In genomic region chr3:103129367-103130159, GRCm38 (mm10) we compare ENCODE assay signal across 10 mouse cellular contexts. TPM values are rescaled to one million over a fixed set of nuclear protein-coding genes. Genes with fewer than 3 reads are reported as not detected.
DNase-seq lines count a peak whose midpoint lies in the region; ATAC-seq lines count a peak whose summit lies in the region.
"Had no signal": no experiment of that assay in that cellular context is flagged by ENCODE, and none has a peak within 500 bp of the region (broad histone marks: within the 10 kb centered on the region; RNA-seq: fewer than 3 reads in every experiment).

No protein-coding gene starts in this region.

- H3K36me3 ChIP-seq in kidney, embryonic 16.5 days (ENCODE audit: insufficient read depth, low read length): no peaks in the 10 kb centered on the region

- peak overlapping the region; percentile 47; the same call in 1 of the 2 replicates for H3K27ac ChIP-seq in kidney, embryonic 16.5 days (ENCODE audit: low read length)

- H3K4me1 ChIP-seq in kidney, embryonic 16.5 days (ENCODE audit: insufficient read depth, low read length): peaks cover 22% of the 10 kb centered on the region; the same call in 1 of the 2 replicates

- ATAC-seq in kidney, embryonic 16.5 days (ENCODE audit: low FRiP score, low TSS enrichment): peak; percentile 68
- ATAC-seq in granulocyte monocyte progenitor cell, adult 5-6 weeks (replicated peaks; ENCODE audit: poor library complexity, severe bottlenecking): peak; percentile 36
- ATAC-seq in megakaryocyte progenitor cell, adult 5-6 weeks (replicated peaks; ENCODE audit: poor library complexity): peak; percentile 90

- H3K27me3 ChIP-seq in kidney, embryonic 16.5 days (ENCODE audit: insufficient read depth, low read length): no peaks in the 10 kb centered on the region

- no peak overlapping the region for H3K9ac ChIP-seq in kidney, embryonic 16.5 days (replicated peaks; ENCODE audit: low read length)
- H3K9ac ChIP-seq: forebrain, postnatal 0 days had no signal

- H3K9me3 ChIP-seq in kidney, embryonic 16.5 days (ENCODE audit: low read length): no peaks in the 10 kb centered on the region

- no peak overlapping the region for H3K4me2 ChIP-seq in kidney, embryonic 16.5 days (replicated peaks; ENCODE audit: low read depth, low read length)

- DNase-seq in kidney, postnatal 4 days: no peak
- DNase-seq in c-Kit-negative CD71-positive TER-119-positive erythroid progenitor cells, embryonic 14.5 days (ENCODE audit: low read depth, low spot score): peak; percentile 95
- DNase-seq in cerebellum, adult 18-20 months: no peak
- no peak for DNase-seq in cerebellum, postnatal 25 days
- no peak for DNase-seq in ovary, adult 18-20 months (ENCODE audit: low spot score)

- WGBS in kidney, embryonic 16.5 days: 71% methylated on average over 8 of the region's 8 CpGs

- H3K4me3 ChIP-seq in kidney, embryonic 16.5 days (ENCODE audit: low read length): no peak overlapping the region

RNA-seq across cellular contexts. Expression of gene Dennd2c, which starts 27.2 kb away (rescaled TPM):
- 3.7 and 4.0 TPM in 2 replicates for polyA plus RNA-seq in kidney, embryonic 16.5 days (2015; fragmentation: Nextera tagmentation; extraction: Ambion mirVana)
- total RNA-seq in granulocyte monocyte progenitor cell, adult 5-6 weeks (2014; fragmentation: Nextera tagmentation): 0.94 and 4.1 TPM in 2 replicates
- 0.82 and 1.5 TPM in 2 replicates for total RNA-seq in granulocyte monocyte progenitor cell, adult 5-6 weeks (2017)
- 1.1 and 1.4 TPM in 2 replicates for total RNA-seq in megakaryocyte progenitor cell, adult 5-6 weeks (2015)
- total RNA-seq in megakaryocyte progenitor cell, adult 5-6 weeks (2017): 0.54 and 1.1 TPM in 2 replicates

RNA-seq across cellular contexts. Expression of gene Bcas2, which starts 41.9 kb away (rescaled TPM):
- polyA plus RNA-seq in kidney, embryonic 16.5 days (2015; fragmentation: Nextera tagmentation; extraction: Ambion mirVana): 171 and 183 TPM in 2 replicates
- total RNA-seq in granulocyte monocyte progenitor cell, adult 5-6 weeks (2014; fragmentation: Nextera tagmentation): 89.9 and 107 TPM in 2 replicates
- 136 and 172 TPM in 2 replicates for total RNA-seq in granulocyte monocyte progenitor cell, adult 5-6 weeks (2017)
- 129 and 130 TPM in 2 replicates for total RNA-seq in megakaryocyte progenitor cell, adult 5-6 weeks (2015)
- 169 and 190 TPM in 2 replicates for total RNA-seq in megakaryocyte progenitor cell, adult 5-6 weeks (2017)

RNA-seq across cellular contexts. Expression of gene Ampd1, which starts 55.7 kb away (rescaled TPM):
- 0.35 and 0.69 TPM in 2 replicates for polyA plus RNA-seq in kidney, embryonic 16.5 days (2015; fragmentation: Nextera tagmentation; extraction: Ambion mirVana)
- not detected in 2 replicates for total RNA-seq in granulocyte monocyte progenitor cell, adult 5-6 weeks (2014; fragmentation: Nextera tagmentation)
- total RNA-seq in granulocyte monocyte progenitor cell, adult 5-6 weeks (2017): not detected in 2 replicates
- not detected in 2 replicates for total RNA-seq in megakaryocyte progenitor cell, adult 5-6 weeks (2015)
- not detected in 2 replicates for total RNA-seq in megakaryocyte progenitor cell, adult 5-6 weeks (2017)
- total RNA-seq: forebrain, postnatal 0 days; layer of hippocampus, adult 2 months had no signal
- polyA plus RNA-seq: forebrain, postnatal 0 days had no signal

Comparison
In these comparisons a context has a peak if more than half of its experiments do, and no peak if none do; other contexts are left out.
1. ATAC-seq: peak in every context shown above with its lines; median percentile 90 in megakaryocyte progenitor cell, adult 5-6 weeks; 68 in kidney, embryonic 16.5 days; 36 in granulocyte monocyte progenitor cell, adult 5-6 weeks.